Mouse (Mus musculus) left cerebral cortex, adult 8-10 months (tissue): ENCODE results near the gene Gtf2e1. TPM values are rescaled to one million over a fixed set of nuclear protein-coding genes. Genes with fewer than 3 reads are reported as not detected.

Experiments used
- DNase-seq, 2 experiments: peaks; one replicate each; pipeline ENCODE4 v3.0.0; 2022; ENCODE audit warnings: low spot score in 2 of 2
- total RNA-seq, 4 experiments: library from RNA; stranded (reverse); gene quantifications; 2 replicates each; pipeline ENCODE4 v1.2.4; 2022

Gtf2e1 gene
- total RNA-seq, 4 experiments from 2014 or later = 14.7 to 16.6 (median 16.1) TPM

- DNase-seq = peak in 1 of 2 experiments; percentile 40
Measured at GRCm38 (mm10) chr16:37486826-37487612, 52.6 kb downstream of the Gtf2e1 start.

- DNase-seq = no peak
Measured at GRCm38 (mm10) chr16:37478311-37479291, 61.0 kb downstream of the Gtf2e1 start.

GRCm38 (mm10) chr16:37472620-37473312 is 66.8 kb downstream of the Gtf2e1 start:
- no peak for DNase-seq

GRCm38 (mm10) chr16:37469595-37469994 is 70.0 kb downstream of the Gtf2e1 start:
- DNase-seq = no peak

GRCm38 (mm10) chr16:37463981-37464380 is 75.6 kb downstream of the Gtf2e1 start:
- DNase-seq = no peak

GRCm38 (mm10) chr16:37462886-37463285 is 76.7 kb downstream of the Gtf2e1 start:
- peak in 1 of 2 experiments; percentile 26 for DNase-seq

- no peak for DNase-seq
Measured at GRCm38 (mm10) chr16:37461601-37462000, 78.0 kb downstream of the Gtf2e1 start.

Other genes with a start within 250 kb of the Gtf2e1 start
- gene Stxbp5l, start 154.8 kb downstream of the Gtf2e1 start, total RNA-seq = 100 to 1,000 TPM; 107 to 127 (median 117) TPM
- gene Rabl3, start 96 bp upstream of the Gtf2e1 start, total RNA-seq = 10 to 100 TPM in 3 of 4 experiments, 1 to 10 TPM in 1; 9.4 to 12.0 (median 11.1) TPM
- not detected for gene Hgd, start 40.4 kb upstream of the Gtf2e1 start, total RNA-seq
- 10 to 100 TPM; 62.1 to 83.1 (median 75.9) TPM for gene Ndufb4, start 114.7 kb upstream of the Gtf2e1 start, total RNA-seq
- gene Fstl1, start 237.1 kb upstream of the Gtf2e1 start, total RNA-seq = 10 to 100 TPM; 31.0 to 39.0 (median 36.1) TPM